Comparison of ENCODE assay signal across 20 mouse cellular contexts in genomic region chr13:15914270-15914669, GRCm38 (mm10).
"Had no signal": no experiment of that assay in that cellular context is flagged by ENCODE, and none has a peak within 500 bp of the region (broad histone marks: within the 10 kb centered on the region; RNA-seq: fewer than 3 reads in every experiment).

No protein-coding gene starts in this region.

- H3K27ac ChIP-seq: midbrain, embryonic 10.5 days; midbrain, embryonic 12.5 days; neural tube, embryonic 13.5 days; neural tube, embryonic 15.5 days; stomach, embryonic 15.5 days; stomach, postnatal 0 days had no signal

- H3K4me3 ChIP-seq: midbrain, embryonic 10.5 days; midbrain, embryonic 12.5 days; myocyte; neural tube, embryonic 13.5 days; neural tube, embryonic 15.5 days; stomach, embryonic 15.5 days had no signal

- DNase-seq: lung, adult 18-20 months; lung, embryonic 14.5 days; lung, postnatal 10 days; lung, postnatal 4 days; midbrain, embryonic 14.5 days; retina, postnatal 1 day; right cerebral cortex, adult 18-20 months; right cerebral cortex, postnatal 25 days; right cerebral cortex, postnatal 4 days; thymus, adult 2 months; thymus, postnatal 25 days; thymus, postnatal 4 days had no signal

- H3K4me1 ChIP-seq: midbrain, embryonic 10.5 days; midbrain, embryonic 12.5 days; neural tube, embryonic 13.5 days; neural tube, embryonic 15.5 days; stomach, embryonic 15.5 days had no signal

- ATAC-seq: midbrain, embryonic 16.5 days had no signal
